Mouse (Mus musculus) 3T3-L1 (cell line): ENCODE data around the gene Vps8.
A peak's percentile ranks its signal among the peaks of the same experiment; 100 is the strongest.

Source experiments
- DNase-seq: peaks from one replicate; pipeline ENCODE4 v3.0.0-alpha.2; 2015; ENCODE audit warnings: low read depth, low spot score

Gene Vps8

DNA sequence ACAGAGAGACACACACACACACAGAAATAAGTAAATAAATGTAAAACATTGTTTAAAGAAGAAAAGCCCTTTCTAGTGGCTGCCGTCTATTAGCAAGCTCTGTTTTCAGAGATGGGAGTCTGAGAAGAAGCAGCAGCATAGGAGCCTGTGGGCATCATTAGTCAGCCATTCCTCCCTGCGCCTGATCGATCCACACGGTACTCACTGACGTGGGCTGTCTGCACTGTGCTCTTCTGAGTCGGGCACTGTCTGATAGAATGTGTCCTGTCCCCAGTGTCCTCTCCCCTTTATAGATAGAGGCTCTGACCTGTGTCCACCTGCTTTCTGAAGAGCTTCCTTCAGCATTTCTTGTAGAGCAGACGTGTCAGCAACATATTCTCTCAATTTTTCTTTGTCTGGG, 127.5 kb downstream of the Vps8 start:
- DNase-seq, result no peak

DNA sequence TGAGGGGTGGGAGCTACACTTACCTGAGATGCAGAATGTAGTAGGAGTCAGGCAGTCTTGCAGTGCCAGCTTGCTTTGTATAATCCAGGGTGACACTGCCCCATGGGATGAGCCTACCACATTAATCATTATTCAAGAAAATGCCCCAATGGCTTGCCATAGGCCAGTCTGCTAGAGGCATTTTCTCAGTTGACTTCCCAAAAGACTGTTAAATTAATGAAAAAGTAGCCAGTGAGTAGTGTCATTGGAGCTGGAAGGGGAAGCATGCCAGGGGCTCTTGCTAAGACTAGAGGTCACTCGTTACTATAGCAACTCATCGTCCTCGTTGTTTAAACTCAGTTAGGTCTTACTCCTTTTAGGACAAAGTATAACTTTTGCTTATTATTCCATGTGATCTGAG, 130.6 kb downstream of the Vps8 start:
- DNase-seq, result no peak

DNA sequence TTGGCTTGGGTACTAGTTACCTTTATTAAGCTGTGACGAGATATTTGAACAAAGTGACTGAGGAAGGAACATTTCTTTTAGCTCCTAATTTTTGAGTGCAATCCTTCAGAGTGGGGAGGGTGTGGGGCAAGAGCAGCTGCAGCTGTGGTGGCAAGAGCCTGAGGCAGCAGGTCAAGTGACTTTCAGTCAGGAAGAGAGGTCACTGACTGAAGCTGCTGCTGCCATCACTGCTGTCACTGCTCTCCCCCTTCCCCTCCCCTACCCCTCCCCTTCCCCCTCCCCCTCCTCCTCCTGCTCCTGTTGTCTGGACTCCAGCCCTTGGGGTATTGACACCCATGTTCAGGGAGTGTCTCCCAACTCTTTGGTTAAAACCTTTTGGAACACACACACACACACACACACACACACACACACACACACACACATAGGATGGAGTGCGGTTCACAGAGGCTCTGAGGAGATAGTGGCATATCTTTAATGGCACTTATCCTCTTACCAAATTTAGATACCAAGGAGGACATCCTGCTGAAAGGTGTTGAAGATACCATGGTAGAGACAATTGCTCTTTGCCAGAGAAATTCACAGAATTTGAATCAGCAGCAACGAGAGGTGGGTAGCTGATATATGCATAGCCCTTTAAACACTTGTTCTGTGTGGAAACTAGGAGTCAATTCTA, 139.8 kb downstream of the Vps8 start:
- DNase-seq, result no peak

DNA sequence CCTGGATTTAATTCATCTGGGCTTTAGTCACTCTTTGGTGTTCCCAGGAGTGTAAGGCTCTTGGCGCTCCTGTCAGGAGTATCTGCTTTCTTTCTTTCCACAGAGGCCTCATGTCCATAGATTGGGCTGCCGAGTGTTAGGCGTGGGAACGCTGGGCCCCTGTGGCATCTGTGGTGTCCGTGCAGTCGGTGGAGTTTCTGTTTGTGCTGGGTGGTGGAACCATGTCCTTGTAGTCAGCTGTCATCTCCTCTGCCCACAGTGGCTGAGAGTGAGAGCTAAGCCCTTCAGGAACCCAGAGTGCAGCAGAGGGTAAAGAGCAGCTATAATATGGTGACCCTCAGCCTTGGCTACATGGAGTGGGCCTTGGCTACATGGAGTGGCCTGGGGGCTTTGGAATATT, 140.4 kb downstream of the Vps8 start:
- no peak for DNase-seq

DNA sequence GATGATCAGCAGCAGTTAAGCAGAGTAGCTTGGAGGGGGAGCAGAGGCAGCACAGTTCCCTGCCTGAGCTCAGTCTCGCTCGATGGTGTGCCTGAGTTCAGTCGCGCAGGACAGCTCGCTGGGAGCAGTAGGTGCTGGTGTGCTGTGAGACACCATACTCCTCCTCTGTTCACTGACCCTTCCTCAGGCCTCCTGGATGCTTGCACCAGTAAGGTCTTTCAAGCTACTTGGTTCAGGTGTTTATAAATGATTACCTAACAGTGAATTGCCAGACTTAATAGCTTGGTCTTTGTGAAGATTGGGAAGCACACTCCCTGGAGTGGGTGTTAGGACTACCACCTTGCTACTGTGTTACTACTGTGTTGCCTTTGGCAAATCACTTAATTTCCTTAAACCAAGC, 144.2 kb downstream of the Vps8 start:
- DNase-seq, result no peak

DNA sequence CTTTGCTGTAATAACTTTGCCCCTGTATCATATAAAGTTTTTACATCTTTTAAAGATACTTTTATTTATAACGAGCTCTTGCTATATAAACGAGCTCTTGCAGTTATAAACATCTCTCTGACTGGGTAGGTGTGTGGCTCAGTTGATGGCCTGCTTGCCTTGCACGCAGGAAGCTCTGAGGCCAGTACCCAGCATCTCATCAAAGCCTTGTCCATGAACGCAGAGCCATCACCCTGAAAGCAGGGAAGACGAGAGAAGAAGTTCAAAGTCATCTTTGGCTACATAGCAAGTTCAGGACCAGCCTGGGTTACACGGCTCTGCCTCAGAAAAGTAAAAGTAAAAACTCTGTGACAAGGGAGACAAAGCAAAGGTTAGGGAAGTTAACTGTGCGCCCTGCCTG, 147.0 kb downstream of the Vps8 start:
- no peak for DNase-seq

DNA sequence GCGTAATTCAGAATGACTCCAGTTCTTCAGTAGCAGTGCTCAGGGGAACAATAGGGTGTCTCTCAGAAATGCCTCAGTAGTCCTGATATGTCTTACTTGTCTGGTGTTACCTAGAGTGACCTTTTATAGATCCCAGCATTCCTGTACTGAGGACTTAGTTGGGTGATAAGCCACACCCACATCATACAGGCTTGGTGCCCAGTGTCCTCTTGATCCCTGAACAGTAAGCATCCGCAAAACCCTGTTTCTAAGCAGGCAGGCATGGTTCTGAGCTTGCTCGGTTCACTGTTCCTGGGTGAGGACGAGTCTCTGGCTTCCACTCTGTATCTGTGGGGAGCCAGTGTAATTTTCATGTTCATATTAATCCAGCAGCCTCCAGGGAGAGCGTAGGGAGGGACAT, 147.9 kb downstream of the Vps8 start:
- no peak for DNase-seq

DNA sequence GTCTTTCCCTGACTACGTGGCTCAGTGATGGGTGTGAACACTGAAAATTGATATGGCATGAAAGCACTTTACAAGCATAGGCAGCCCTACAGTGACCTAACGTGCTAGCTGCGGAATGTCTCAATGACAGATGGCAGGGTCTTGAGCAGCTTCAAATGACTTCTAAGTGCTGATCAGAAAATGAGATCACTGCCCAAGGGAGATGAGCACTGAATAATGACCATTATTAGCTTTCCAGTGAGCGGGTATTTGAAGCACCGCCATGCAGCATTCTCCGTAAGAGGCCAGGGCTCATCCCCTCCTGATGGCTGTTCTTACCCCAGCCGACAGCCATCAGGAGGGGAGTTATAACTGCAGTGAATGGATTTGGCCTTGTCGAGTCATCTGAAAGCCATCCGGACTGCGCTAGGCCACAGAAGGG, 153.1 kb downstream of the Vps8 start:
- no peak for DNase-seq

DNA sequence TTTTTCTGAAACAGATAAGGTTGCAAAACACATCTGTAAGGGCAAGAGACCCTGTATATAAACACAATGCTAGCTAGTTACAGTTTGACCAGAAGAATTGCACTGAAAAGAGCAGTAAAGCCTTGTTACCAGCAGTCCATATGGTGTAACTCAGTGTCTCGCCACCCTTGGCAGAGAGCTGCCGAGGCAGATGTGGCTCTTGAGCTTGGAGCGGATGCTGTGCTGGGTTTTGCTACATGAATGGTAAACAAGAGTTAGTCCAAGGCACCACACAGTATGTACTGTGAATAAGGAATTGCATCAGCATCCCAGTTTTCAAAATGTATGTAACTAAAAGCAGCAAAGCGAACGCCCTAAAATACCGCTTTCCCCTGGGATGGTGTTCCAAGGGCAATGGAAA, 166.2 kb downstream of the Vps8 start:
- no peak for DNase-seq

DNA sequence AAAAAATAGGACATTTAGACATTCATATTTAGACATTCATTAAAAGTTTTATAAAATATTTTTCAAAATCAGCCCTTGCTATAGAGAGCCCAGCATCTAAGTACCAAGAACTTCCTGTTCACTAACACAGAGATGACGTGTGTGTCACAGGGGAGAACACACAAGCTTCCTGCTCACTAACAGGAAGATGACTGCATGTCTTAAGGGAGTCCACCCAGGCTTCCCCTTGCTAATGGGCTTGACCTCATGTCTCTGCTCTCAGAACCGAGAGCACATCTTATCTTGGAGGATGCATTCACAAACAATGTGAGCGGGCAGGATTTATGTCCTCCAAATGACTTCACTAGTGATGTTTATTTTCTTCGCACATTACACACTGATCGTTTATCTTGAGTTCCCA, 167.9 kb downstream of the Vps8 start:
- no peak for DNase-seq

DNA sequence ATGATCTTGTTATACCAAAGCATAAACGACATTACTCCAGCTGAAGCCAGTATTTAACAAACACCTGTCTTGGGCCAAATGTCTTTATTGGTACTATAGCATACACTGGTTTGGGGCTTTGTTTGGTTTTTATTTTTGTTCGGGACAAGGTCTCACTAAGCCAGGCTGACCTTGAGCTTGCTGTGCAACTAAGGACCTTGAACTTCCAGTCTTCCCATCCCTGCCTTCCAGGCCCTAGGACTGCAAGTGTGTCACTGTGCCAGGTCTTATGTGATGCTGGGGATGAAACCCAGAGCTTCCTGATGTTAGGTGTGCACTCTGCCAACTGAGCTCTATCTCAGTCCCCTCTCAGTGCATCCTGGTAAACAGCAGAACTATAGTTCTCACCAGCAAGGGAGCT, 168.6 kb downstream of the Vps8 start:
- DNase-seq, result no peak

DNA sequence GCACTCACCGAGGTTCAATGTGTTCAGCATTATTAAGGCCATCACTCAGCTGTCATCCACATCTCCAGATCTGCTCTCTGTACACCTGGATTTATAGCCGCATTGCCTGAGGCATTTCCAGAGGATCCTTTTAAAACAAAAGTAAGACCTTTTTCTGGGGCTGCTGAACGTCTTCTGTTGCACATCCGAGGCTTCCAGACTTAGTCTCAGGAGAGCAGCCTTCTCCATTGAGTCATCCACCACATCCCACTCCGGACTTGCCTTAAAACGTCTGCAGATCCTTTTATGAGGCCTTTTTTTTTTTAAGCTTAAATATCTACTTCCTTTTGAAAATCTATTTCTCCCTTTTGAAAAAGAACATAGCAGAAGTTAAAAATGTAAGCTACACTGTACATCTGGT, 172.6 kb downstream of the Vps8 start:
- peak; percentile 55 for DNase-seq

DNA sequence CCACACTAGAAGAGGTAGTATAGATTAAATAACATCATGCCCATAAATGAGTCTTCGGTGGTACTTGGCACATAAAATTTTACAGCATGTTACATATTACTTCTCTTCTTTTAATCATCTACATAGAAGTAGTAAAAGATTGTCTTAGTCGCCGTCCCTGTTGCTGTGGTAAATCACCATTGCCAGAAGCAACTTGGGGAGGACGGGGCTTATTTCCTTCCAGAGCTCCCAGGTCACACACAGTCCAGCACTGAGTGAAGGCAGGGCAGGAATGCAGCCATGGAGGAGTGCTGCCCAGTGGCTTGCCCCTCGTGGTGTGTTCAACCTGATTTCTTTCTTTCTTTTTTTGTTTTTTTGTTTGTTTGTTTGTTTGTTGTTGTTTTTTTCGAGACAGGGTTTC, 181.4 kb downstream of the Vps8 start:
- no peak for DNase-seq

DNA sequence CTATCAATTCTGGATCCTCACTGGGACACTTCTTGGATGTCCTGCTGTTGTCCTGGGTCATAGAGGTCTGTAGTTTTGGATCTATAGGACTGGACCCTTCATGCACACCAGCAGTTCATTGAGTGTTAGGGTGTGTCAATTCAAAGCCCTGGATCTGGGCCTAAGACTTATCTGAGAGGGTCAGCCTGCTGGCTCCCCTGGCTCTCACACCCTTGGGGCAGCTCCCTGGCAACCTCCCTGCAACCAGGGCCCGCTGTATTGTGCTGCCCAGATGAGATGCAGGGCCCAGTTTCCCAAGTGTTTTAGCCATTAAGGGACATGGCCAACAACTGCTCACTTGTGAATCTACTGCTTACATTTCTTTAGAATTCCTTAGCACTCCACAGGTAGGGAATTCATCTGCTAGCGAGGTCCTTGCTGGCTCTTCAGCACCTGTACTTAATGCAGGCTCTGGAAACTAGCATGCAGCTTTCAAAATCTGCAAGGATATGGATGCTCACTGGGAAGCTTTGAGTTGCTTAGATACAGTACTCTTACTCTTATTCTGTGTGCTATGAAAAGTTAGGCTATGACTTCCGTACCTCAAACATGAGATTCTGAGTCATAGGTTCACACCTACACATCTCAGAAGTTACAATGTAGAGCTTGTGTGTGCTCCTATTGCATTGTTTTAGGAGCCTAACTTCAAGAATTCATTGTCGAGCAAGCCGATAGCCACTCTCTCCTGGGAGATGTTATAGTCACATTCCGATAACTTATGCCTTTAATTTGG, 183.5 kb downstream of the Vps8 start:
- DNase-seq, result no peak

DNA sequence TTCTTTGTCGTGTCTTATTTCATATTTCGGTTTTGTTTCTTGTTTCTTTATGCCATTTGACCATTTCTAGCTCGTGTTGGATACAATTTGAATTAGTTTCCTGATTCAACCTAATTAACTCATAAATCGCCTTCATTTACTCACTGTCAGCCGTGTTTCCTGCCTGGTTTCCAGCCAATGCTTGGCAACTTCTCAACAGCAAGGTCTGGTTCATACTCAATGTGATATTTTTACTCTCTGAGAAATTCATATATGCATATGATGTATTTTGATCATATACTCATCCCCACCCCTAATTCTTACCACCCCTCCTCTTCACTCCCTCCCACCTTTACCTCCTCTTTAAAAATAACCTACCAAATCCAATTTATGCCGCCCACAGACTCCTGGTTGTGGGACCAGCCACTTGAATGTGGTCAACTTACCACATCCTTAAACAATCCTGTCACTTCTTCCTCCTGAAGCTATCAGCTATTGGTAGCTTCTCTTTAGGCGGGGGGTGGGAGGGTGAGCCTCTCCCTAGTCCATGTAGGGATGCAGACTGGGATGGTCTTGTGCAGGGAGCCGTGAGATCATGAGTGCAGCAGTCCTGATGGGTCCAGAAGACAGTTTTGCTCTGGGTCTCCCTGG, 184.2 kb downstream of the Vps8 start:
- no peak for DNase-seq

DNA sequence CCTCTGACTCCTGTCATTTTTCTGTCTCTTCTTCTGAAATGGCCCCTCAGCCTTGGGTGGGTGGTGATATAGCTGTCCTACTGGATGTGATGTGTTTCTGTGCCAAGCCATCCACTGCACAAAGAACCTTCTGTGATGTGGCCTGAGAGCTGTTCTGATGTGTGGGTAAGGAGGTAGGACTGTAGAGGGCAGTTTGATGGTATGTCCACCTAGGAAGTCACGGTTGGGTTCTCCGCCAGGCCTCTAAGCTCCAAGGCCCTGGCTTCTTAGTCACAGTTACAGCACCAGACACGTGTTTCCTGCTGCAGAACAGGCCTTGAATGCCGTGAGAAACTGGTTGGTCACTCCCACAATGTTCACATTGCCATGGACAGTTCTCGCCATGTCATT, 184.7 kb downstream of the Vps8 start:
- DNase-seq, result no peak

DNA sequence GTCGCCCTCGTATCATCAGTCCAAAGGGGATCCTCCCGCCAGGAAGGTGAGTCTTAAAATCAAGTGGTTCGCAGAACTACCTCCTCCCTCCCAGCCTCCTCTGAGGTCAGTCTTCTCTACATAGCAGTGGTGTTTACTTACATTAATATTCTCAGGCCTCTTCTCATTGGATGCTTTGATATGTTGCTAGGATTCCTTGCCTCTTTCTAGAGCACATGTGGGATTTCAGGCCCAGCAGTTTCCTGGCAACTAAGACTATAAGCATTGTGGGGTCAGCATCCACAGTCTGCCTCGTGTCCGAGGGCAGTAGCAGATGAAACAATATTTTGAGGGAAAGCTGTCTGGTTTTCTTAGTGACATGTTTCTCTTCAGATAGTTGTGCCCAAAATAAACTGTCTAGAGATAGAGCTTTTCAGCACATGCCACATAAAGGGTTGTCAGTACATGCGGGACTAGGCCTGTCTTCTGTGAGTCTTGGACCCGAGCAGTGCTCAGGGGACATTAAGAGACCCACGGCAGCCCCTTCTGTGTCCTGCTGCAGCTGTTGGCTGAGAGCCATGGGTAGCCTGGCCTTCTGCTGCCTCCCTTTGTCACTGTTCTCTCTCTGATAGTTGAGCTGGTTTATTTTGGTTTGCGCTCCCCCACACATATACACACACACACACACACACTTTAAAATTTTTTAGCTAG, 185.4 kb downstream of the Vps8 start:
- no peak for DNase-seq

DNA sequence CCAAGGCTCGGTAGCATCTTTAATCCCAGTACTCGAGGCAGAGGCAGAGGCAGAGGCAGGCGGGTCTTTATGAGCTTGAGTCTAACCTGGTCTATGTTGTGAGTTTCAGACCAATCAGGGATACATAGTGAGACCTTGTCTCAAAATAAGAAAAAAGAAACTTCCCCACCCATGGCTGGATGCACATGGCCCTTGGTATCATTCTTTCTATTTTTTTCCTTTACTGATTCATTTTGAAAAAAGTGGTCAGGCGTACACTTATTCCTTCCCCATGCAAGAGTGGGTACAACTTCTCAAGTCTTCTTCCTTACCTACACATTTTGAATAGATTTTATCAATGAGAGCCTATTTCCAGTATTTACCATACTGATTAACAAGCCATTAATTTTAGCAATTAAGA, 187.6 kb downstream of the Vps8 start:
- no peak for DNase-seq

DNA sequence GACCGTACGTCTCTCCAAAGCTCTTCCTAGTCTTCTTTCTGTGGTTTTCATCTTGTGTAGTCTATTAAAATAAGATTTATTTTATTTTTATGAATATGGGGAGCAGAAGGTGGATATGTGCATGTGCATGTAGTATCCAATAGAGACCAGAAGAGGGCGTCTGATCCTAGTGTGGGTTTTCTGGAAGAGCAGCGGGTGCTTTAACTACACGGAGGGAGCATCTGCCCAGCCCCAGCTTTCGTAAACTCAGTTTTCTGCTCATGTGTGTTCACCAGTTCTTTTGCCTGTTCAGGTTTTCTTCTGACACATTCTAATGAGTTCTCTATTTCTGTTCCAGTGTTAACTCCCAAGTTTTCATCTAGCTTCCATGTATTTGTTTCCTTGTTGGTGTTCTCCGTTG, 192.9 kb downstream of the Vps8 start:
- peak; percentile 36 for DNase-seq

DNA sequence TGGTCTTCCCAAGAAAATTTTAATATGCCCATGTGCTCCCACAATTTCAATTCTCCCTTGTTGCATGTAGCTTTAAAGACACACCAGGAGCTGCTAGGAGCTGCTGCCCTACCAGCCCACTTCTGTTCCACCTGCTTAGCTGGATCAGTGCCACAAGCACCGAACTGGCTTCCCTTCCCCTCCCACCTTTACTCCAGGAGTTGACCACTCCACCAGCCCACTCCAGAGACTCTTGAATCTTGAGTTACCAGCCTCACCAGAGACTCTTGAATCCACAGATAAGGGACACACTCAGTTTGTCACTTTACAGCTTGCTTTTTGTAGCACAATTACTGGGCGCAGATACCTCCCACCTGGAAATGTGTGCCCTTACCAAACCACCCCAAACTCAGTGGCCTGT, 197.7 kb downstream of the Vps8 start:
- DNase-seq, result no peak

DNA sequence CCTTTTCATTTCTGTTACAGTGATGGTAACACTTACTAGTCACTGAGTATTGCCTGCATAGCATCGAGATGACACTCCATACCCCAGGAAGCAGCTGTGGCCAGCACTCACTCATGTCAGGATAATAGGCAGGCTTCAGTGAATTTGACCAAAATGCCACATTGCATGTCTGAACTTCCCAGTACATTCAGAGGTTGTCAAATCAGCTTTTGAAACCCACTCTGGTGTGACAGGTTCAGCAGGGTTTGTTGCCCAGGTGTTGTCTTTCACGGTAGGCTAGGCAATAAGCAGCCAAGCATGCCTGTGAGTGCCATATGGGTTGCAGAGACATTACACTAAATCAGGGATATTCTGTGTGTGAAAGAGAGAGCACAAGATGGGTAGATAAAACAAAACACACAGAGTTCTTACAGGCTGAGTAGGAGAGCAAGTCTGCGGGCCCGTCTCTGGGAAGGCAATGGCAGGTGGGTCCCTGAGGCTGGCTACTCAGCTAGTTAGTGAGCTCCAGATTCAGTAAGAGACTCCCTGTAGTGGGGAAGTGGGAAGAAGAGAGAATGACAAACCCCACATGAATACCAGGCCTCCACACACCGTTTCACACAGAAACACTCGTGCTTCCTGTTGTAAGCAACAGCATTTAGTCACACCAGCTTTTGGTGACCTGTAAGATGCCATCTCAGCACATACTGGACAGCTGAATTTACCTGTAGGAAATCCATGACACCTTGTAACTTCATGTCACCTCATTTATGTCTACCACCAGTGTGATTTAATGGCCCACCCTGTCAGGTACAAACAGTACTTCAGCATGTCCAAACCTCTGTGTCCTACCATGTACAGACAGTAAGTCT, 203.1 kb downstream of the Vps8 start:
- no peak for DNase-seq

DNA sequence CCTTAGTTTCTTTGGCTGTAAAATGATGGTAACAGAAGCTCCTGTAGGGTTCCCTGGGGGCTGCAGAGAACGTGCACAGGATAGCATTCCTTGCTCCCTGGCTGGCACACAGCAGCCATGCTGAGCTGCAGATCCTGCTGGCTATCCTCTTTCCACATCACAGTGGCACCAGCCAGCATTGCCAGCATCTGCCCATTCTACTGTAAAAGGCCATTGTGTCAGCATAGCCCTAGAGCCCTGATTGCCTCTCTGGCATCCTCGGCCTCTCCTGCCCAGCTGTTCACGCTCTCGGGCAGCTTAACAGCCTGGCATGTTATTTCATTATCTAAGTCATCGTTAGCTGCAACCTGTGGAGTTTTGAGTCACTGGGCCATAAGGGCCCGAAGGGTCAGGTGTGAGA, 204.3 kb downstream of the Vps8 start:
- DNase-seq, result no peak
